Mouse (Mus musculus): ENCODE data around the gene Bach2.

Gene Bach2

DNA sequence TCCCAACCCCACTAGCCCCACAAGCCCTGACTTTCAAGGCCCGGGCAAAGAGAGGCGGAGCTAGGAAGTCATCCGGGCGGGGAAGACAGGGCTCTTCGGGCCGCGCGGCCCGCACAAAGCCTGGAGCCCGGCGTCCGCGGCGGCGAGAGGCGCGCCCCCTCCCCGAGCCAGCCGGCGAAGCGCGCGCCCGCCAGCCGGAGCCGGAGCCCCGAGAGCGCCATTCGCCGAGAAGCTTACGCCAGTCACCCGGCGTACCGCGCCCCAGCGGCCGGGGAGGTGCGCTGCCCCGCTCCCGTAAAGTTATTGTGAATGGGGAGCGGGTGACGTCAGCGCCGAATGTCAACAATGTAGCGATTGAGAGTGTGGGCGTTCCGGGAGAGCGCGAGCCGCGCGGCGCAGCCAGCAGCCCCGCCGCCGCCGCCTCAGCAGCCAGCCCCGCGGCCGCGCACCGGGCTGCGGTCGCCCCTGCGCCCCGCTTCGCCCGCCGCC is at the start of gene Bach2:
Bach2 (plus strand) TSS at position 439 of the 489 bp plus-strand sequence.
- peak; percentile 95 for DNase-seq

DNA sequence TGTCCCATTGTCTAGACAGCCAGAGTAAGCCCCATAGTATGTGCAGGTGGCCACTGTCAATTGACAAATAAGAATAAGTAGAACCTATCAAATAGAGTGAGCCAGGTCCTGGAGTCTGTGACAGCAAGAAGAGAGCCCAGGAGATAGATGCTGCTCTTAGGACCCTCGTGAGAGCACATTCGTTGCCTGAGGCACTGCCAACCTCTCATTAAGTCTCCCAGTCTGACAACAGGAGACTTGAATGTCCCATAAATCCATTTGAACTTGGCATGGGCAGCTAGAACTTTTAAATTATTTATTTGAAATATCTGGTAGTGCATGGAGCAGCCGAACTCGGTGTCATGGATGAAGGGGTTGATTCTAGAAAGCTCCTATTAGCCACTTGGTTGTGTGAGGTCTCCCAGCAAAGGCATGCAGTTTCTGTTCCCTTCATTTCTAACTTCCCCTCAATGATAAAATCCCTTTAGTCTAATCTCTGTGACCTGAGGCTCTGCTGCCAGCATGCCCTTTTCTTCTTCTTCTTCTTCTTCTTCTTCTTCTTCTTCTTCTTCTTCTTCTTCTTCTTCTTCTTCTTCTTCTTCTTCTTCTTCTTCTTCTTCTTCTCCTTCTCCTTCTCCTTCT is 49.1 kb upstream of the Bach2 start:
- DNase-seq: no peak

DNA sequence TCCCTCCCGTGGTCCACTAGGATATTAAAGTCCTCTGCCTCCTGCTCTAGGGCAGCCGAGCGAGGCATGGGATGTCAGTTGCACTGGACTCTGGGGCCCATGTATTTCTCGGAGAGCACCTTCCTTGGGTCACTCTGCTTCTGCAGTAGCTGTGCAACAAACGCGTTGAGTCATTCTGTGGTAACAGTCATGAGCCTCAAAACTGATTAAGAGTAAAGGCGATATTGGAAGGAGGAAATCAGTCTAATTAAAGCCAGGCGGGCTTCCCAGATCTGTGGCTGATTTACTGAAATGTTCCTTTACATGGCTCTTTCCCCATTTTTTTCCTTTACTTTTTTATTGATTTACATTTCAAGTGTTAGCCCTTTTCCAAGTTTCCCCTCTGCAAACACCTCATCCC is 48.1 kb upstream of the Bach2 start:
- no peak for DNase-seq

DNA sequence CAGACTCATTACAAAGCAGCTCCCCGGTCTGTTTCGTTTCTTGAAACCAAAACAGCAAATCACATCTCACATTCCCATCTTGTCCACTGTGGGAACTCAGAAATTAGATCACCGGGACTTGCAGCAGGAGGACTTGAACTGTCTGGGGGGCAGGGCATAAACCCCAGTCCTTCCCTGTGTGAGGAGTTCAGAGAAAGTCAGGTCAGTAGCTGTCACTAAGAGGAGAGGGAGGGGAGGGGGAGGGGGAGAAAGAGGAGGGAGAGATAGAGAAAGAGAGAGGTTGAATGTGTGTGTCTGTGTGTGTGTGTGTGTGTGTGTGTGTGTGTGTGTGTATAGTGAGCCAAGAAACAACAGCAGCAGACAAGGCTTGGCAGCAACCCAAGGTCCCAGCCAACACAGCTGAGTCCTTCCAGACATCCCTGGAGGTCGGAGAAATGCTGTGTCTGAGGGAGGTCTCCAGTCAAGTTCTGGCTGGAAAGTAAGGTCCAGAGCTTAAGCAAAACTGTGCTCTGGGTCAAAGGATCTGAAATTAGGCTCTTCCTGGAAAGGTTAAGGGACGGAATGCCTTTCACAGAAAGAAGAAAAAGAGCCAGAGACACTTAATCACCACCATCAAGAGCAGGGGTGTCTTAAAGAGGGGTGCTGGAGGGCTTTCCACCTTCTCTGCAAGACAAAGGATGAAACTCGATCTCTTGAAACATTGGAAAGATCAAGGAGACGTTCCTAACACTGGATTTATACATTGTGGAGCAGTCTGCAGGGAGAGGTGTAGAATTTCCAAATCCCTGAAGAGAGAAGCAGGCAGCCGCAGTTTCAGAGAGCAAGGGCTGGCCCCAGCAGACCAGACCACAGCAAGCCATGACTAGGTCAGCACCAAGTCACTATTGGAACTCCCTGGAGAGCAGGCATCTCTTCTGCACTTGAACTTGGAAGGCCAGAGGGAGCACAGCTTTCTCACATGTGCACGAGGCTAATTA is 42.4 kb upstream of the Bach2 start:
- no peak for DNase-seq

DNA sequence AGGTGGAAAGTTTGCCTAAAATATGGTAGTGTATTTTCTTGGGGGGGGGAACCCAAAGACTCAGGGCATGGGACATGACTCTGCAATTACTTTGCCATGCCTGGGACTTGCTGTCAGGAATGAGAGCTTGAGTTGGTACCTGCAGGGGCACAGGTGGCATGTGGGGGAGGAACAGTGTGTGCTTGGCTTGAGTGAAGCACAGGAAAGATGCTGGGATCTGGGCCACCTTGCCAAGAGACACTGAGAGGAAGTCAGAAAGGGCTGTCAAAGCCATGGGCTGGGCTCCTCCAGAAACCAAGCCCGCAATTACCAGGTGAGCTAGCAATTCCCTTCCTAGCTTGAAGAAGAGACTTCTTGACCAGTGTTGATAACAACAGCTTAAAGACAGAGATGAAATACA is 40.6 kb upstream of the Bach2 start:
- no peak for DNase-seq

DNA sequence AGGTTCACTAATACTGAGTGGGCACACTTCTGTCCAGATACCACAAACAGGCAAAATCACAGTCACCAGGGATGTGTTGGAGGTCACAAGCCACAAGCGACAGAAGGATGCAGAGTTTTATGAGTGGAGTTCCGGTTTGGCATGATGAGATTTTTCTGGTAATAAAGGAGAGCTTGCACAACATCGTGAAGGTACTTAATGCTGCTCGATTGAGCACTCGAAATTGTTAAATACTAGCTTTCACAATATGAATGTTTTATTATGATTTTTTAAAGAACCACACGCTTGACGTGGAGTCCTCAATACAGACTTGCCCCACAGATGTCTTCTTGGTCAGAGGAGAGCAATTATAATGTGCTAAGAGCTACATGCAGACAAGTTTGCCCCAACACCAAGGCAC is 40.0 kb upstream of the Bach2 start:
- DNase-seq: no peak

DNA sequence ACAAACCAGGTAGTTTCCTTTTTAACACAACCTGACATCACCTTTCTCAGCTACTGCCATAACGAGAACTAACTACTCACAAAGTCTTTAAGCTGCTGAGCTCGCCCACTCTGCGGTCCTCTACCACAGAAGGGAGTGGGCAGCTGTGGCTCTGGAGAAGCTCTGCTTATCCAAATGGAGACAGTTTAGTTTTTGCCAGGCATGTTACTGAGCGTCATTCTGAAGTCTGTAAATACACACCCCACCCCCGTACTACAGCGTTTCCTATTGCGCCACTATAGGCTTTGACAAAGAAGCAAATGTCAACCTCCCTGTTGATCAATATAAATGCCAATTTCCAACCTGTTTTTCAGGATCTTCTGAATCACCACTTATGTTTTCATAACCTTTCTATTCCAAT is 39.4 kb upstream of the Bach2 start:
- no peak for DNase-seq

DNA sequence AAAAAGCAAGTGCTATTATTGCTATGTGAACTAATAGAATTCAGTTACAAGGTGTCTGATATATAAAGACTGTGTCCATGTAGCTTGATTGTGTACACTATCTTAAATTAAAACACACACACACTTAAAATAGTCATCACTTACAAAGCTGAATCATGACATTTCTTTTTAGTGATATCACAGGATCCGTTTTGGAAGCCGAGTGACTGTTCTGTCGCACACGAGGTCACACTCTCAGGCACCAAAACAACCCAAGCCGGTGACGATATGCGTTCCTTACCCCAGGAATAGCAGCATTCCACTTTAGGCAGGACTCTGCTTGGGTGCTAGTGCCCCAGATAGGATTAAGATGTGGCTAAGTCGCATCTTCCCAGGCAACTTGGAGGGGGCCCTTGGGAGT is 37.5 kb upstream of the Bach2 start:
- DNase-seq: no peak

DNA sequence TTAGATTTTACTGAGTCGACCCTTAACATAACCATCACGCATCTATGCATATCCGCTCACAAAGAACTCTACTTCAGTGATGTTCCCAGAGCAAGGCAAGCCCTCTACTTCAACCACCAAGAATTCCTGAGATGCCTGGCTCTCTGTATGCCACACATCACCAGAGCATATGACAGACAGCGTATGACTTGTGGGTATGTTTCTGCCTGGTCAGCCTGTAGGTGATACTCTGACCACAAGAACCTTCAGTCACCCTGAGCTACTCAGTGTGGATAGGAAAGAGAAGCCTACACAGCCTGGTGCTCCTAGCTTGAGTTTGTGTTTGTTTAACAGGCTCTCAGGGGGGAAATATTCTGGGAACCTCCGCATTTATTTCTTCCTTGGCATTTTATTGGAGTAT is 36.2 kb upstream of the Bach2 start:
- DNase-seq: no peak

DNA sequence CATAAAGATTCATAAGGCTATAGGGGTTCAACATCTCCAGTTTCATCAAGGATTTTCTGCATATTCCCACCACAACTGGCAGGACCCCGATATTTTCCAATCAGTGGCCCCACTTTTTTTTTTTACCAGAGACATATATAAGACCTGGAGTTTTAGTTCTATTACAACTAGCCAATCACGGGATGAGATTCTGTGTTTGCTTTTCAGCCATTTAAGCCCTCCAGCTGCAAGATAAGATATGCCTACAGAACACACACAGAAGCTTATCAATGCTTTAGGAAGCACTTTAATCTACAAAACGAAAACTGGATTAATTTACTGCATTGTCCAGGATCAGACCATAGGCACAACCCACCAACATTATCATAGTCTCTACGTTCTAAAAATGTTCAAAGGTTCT is 33.8 kb upstream of the Bach2 start:
- DNase-seq: no peak

DNA sequence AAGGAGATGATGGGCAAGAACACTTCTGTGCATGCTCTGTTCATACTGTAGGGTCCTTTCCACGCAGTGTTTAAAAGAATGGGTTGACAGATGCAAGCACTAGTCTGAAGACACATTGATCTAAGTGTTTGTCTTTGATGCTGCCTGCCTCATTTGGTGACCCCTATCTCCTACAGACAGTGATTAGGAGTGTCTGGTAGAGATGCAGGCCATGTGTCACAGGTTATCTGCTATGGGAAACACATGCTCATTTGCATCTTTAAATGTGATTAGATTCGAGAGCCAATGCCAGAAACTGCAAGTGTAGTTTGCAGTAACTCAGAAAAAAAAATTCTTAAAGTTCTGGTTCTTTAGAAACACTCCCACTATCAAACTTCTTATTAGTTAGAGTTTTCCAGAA is 32.8 kb upstream of the Bach2 start:
- no peak for DNase-seq

DNA sequence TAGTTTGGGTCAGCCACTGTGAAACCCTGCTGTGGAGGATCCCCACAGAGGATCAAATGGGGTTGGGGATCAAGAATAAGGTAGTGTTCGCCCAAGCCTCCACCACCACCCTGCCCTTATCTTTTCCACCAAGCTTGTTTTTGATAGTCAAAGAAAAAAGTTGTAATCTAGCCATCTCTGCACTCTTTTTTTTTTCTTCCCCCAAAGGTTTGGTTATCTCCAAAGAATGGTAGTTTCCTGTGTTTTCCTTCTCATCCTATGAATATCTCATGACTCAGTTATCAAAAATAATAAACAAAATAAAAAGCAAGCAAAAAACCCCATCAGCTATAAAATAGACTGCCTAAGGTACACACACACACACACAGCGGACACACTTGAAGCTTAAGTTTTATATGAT is 28.6 kb upstream of the Bach2 start:
- DNase-seq: no peak

DNA sequence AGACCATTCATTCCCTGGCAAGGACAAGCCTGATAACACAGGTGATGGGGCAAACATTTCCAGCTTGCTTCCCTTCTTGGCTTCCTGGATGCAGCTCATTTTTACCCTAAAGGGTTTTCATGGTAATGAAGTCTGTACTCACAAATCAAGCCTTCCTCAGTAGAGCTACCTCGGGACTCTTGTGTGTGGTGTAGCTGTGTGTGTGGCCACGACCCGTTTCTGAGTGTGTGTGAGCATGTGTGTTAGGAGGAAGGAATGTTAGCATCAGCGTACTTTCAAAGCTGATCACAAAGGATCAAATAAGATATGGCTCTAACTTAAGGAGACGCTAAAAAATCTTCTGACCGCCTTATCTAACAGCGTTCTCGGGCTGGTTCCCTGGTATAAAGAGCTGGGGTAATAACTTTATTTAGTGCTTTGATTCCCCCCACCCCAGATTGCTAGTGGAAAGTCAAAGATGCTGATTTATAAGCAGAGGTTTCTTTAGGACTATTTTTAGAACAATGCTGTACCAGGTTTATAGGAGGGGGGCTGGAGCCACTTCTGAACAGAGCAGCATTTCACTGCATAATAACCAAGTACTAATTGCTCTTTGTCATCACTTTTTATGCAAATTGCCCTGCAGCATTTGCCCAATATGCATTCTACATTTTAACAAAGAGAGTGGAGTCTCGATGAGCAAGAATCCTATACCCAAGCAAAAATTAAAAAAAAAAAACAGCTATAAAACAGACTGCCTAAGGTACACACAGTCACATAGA is 28.0 kb upstream of the Bach2 start:
- DNase-seq: no peak

DNA sequence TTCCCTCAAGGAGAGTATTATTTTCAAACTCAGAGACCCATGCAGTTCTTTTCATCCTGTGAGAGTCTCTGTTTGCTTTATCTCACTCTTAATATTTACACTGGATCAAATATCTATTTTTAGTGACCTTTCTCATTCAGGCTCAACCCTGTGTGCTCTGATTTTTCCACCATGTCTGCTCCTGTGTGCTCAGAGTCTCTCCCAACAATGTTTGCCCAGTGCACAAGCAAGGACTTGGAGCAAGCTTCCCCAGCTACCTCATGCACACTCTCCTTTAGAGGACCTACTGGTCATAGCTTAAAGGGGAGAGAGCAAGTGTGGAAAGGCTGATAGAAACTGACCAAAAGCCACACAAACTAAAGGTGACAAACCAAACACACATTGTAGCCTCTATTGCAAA is 26.0 kb upstream of the Bach2 start:
- DNase-seq: no peak

DNA sequence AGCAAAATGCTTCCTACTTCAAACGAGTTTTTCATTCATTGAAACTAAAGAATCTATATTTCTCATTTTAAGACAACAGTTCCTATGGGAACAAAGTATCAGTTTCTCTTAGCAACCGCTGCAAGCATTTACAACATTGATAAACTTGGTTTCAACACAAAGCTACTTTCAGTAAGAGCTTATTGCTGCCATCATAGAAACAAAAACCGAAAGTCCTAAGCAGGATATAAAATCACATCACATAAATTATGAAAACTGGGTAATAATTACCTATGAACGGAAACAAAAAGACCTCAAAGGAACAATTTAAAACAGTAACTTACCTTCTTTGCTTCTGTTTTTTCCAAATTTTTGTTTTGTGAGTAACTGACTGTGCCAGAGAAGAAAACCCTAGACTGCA is 22.1 kb upstream of the Bach2 start:
- DNase-seq: no peak

DNA sequence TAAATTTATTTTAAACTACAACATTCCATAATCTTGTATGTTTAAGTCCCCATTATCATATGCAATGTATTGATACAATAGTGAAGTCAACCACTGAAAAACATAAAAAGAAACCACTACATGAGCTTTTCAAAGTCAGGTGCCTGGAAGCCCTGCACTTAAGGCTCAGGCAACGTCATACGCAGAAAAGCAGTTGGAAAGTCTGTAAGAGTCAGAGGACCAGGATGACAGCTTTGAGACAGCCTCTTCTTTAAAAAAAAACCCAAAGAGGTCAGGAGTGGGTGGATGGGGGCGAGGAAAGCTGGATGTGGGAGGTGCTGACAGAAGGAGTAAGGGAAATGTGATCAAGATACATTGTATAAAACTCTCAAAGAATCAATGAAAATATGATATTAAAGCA is 21.6 kb upstream of the Bach2 start:
- DNase-seq: no peak

DNA sequence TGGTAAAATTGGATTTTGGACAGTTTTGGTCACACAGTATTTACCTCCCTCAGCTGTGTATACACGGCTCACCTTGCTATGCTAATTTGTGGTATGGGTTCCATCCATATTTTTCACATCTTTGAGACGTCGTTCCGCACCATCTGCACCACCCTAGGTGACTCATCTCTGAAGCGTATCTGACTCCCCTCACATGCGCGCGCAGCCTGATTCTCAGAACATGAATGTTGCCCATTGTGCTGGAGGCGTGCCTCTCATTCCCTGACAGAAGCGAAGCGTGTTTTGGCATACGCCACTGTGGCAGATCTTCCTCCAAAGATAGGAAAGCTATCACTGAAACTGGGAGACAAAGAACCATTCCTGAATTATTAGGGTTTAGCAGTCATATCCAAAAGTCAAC is 21.0 kb upstream of the Bach2 start:
- DNase-seq: no peak

DNA sequence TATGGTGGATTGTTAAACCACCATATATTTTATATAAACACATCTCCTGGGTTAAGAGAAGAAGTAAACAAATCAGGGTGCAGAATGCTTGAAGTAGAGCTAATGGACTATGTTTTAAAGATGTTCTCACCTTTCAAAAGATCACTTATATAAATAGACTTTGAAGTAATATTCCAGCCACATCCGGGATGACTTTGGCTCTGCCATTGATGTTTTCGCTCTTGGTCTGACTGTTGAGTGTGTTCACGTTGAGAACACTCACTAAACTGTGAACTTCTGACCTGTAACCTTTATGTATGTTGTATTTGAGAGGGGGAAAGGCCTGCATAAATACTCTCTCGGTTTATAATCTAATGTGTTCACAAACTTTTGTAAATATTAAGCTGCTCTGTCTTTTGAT is 20.2 kb upstream of the Bach2 start:
- DNase-seq: no peak

DNA sequence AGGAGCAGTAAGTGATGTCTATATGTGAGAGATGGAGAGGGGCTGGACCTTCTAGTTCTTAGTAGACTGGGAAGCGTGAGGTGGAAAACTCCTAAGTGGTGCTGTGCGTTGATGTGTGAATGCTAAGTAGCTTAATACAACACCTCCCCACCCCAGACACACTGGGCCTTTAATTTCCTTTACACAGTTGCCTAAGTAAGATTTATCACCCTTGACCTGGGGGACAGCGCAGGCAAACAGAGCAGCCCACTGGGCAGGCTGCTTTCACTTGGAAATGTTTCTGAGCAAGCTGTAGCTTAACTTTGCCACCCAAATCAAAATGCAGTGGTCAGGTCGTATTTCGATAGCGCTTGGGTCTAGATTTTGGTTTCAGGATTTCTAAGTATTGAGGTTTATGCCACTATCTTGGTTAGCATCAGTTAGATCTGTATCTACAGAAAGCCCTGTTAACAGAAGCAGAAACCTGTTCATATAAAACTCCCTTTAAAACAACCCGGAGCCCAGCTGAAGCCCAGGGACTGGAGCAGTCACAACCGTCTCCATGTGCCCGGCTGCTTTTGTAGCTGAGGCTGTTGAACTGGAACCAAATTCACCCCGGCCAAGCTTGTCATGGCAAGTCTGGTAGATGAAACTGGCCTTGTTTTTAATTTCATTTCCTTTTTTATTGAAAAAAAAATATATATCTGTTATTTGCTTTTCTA is 19.0 kb upstream of the Bach2 start:
- no peak for DNase-seq

DNA sequence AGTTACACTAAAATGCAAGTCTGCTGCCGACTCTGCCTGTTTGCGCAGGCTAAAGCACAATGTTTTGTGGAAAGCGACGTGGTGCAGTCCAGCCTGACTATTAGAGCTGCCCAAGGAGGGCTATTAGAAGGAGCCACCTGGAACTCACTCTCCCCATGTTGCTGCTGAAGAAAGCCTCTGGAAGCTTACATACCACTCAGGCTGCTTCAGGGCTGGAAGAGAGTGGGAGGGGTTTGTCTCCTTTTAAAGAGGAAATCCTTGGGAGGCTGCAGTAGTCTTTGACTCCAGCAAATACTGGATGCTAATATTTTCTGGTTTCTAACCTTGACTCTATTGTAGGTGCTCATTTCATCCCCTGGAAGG is 18.5 kb upstream of the Bach2 start:
- DNase-seq: no peak

DNA sequence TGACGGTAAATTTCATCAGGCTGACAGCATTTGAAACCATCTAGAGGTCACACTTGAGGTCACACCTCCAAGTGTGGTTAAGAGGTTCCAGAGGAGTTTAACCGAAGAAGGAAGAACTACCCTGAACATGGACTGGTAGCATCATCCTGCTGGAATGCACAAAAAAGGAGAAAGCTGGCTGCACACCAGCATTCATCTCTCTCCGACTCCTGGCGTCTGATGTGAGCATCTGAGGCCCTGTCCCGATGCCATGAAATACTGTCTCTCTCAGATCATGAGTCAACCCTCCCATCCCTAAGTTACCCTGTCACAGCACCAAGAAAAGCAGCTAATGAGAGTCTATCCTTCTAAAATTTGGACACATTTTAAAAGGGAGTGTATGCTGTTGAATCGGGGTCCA is 17.6 kb upstream of the Bach2 start:
- DNase-seq: no peak

DNA sequence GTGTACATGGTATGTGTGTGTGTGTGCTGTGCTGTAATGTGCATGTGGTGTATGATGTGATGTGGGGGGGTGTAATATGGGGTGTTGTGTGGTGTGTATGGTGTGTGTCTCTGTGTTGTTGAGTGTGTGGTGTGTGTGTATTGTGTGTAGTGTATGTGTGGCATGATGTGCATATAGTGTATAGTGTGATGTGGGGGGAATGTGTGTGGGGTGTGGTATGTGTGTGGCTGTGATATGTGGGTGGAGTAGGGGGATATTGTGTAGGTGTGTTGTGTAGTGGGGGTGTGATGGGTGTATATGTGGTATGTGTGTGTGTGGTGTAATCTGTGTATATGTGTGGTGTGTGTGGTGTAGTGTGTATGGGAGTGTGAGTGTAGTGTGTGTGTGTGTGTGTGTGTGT is 15.0 kb upstream of the Bach2 start:
- DNase-seq: no peak

DNA sequence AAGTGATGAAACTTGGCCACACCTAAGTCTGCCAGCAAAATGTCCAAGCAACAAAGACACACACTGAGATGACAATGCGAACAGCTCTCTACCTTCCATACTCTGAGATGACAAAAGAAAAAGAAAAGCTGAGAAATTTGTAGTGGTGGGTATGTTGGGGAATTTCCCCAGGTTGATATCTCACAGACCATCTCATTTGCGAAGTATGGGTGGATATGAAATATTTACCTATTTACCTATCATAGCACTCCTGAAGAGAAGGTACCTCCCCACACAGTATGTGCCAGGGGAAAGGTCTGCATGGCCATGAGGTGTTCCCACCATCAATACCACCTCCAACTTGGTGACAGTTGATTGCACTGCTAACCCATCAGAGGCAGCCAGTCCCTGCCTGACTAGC is 13.4 kb upstream of the Bach2 start:
- DNase-seq: no peak
